ENCODE assay signal across 11 mouse cellular contexts in genomic region chr19:29254671-29255070, GRCm38 (mm10). TPM values are rescaled to one million over a fixed set of nuclear protein-coding genes. Genes with fewer than 3 reads are reported as not detected.
DNase-seq lines count a peak whose midpoint lies in the region; ATAC-seq and TF ChIP-seq lines count a peak whose summit lies in the region.
"Had no signal": no experiment of that assay in that cellular context is flagged by ENCODE, and none has a peak within 500 bp of the region (broad histone marks: within the 10 kb centered on the region; RNA-seq: fewer than 3 reads in every experiment).

No protein-coding gene starts in this region.

- TF ChIP-seq EP300 in liver, embryonic 14.5 days (IDR thresholded peaks at IDR 0.05; ENCODE audit: low read depth): no peak

- no peak for TF ChIP-seq CTCF in liver, embryonic 14.5 days (IDR thresholded peaks at IDR 0.05; ENCODE audit: low read depth)

- H3K4me1 ChIP-seq in neural tube, embryonic 11.5 days (ENCODE audit: control insufficient read depth, insufficient read depth, low read length): peaks cover 22% of the 10 kb centered on the region
- H3K4me1 ChIP-seq in forebrain, embryonic 14.5 days (ENCODE audit: control insufficient read depth, insufficient read depth, low read length): peaks cover 29% of the 10 kb centered on the region
- peaks cover 17 to 18% of the 10 kb centered on the region in 2 experiments for H3K4me1 ChIP-seq in liver, embryonic 14.5 days (replicated peaks; ENCODE audit: control insufficient read depth in 2 of 2, insufficient read depth in 2 of 2, low read length in 1 of 2)
- H3K4me1 ChIP-seq in neural tube, embryonic 15.5 days: peaks cover 33% of the 10 kb centered on the region

- no peak overlapping the region for H3K4me2 ChIP-seq in neural tube, embryonic 11.5 days (ENCODE audit: low read depth)
- peak overlapping the region; percentile 75 for H3K4me2 ChIP-seq in forebrain, embryonic 14.5 days (ENCODE audit: low read length)
- peak overlapping the region; percentile 94 for H3K4me2 ChIP-seq in liver, embryonic 14.5 days (ENCODE audit: low read depth)
- peak overlapping the region; percentile 82 for H3K4me2 ChIP-seq in neural tube, embryonic 15.5 days

- no peak overlapping the region for H3K27ac ChIP-seq in neural tube, embryonic 11.5 days (ENCODE audit: low read depth, low read length)
- 0 out of 2 replicates have a peak overlapping the region, but pooled peaks have one; percentile 15 for H3K27ac ChIP-seq in forebrain, embryonic 14.5 days (ENCODE audit: low read depth, low read length)
- no peak overlapping the region for H3K27ac ChIP-seq in liver, embryonic 14.5 days
- peak overlapping the region; percentile 52; the same call in 1 of the 2 replicates for H3K27ac ChIP-seq in neural tube, embryonic 15.5 days (replicated peaks)
- H3K27ac ChIP-seq: intestine, embryonic 15.5 days had no signal

- H3K36me3 ChIP-seq in neural tube, embryonic 11.5 days (ENCODE audit: control insufficient read depth, insufficient read depth, low read length): no peaks in the 10 kb centered on the region
- H3K36me3 ChIP-seq in forebrain, embryonic 14.5 days (ENCODE audit: control insufficient read depth, insufficient read depth, low read length): no peaks in the 10 kb centered on the region
- peaks cover 18% of the 10 kb centered on the region for H3K36me3 ChIP-seq in liver, embryonic 14.5 days (replicated peaks; ENCODE audit: control insufficient read depth, insufficient read depth, low read depth)
- no peaks in the 10 kb centered on the region for H3K36me3 ChIP-seq in neural tube, embryonic 15.5 days
- H3K36me3 ChIP-seq: intestine, embryonic 15.5 days had no signal

- H3K9ac ChIP-seq in neural tube, embryonic 11.5 days (ENCODE audit: low read length): no peak overlapping the region
- 0 out of 2 replicates have a peak overlapping the region, but pooled peaks have one; percentile 25 for H3K9ac ChIP-seq in forebrain, embryonic 14.5 days (ENCODE audit: low read length)
- no peak overlapping the region; the same call in 1 of the 2 replicates for H3K9ac ChIP-seq in liver, embryonic 14.5 days (replicated peaks)
- H3K9ac ChIP-seq in neural tube, embryonic 15.5 days (replicated peaks): no peak overlapping the region
- H3K9ac ChIP-seq: intestine, embryonic 15.5 days had no signal

- 34% methylated on average over 4 of the region's 4 CpGs for WGBS in neural tube, embryonic 11.5 days
- WGBS in forebrain, embryonic 14.5 days: 13% methylated on average over 4 of the region's 4 CpGs
- WGBS in liver, embryonic 14.5 days (ENCODE audit: insufficient replicate concordance): 74% methylated on average over 4 of the region's 4 CpGs
- WGBS in neural tube, embryonic 15.5 days: 6% methylated on average over 4 of the region's 4 CpGs

- no peaks in the 10 kb centered on the region for H3K27me3 ChIP-seq in neural tube, embryonic 11.5 days (ENCODE audit: control insufficient read depth, insufficient read depth, low read length)
- no peaks in the 10 kb centered on the region for H3K27me3 ChIP-seq in forebrain, embryonic 14.5 days (replicated peaks; ENCODE audit: control insufficient read depth, insufficient read depth, low read length)
- H3K27me3 ChIP-seq in liver, embryonic 14.5 days (ENCODE audit: control insufficient read depth, insufficient read depth, low read length): no peaks in the 10 kb centered on the region
- H3K27me3 ChIP-seq in neural tube, embryonic 15.5 days (replicated peaks): no peaks in the 10 kb centered on the region
- H3K27me3 ChIP-seq: intestine, embryonic 15.5 days had no signal

- peak; percentile 38 for DNase-seq in neural tube, embryonic 11.5 days (ENCODE audit: low spot score)
- no peak for DNase-seq in neural tube, embryonic 10.5 days (ENCODE audit: extremely low spot score, low spot score)
- peak; percentile 57 for DNase-seq in forebrain, embryonic 14.5 days (ENCODE audit: low spot score)
- DNase-seq in liver, embryonic 14.5 days (ENCODE audit: low read depth in 3 of 3, low spot score in 3 of 3): no peak
- DNase-seq in lung, postnatal 25 days (ENCODE audit: low spot score): no peak
- DNase-seq in frontal cortex, postnatal 36 days (ENCODE audit: low spot score in 2 of 2): no peak
- no peak for DNase-seq in left cerebral cortex, postnatal 4 days
- DNase-seq: gastrocnemius, postnatal 36 days; lung, embryonic 14.5 days had no signal

- intact Hi-C loops in left cerebral cortex, postnatal 4 days (cut with DNase I): loop anchor here (5.0 to 10.0 kb wide), 2 partner anchors 152 to 480 kb away; partner anchors contain the start of gene Rcl1

- ATAC-seq in neural tube, embryonic 11.5 days (ENCODE audit: insufficient read depth, low FRiP score, low TSS enrichment): no peak
- no peak for ATAC-seq in forebrain, embryonic 14.5 days
- no peak for ATAC-seq in liver, embryonic 14.5 days (ENCODE audit: insufficient read depth)
- ATAC-seq in neural tube, embryonic 15.5 days (ENCODE audit: low FRiP score): no peak
- ATAC-seq: intestine, embryonic 15.5 days had no signal

- no peaks in the 10 kb centered on the region for H3K9me3 ChIP-seq in neural tube, embryonic 11.5 days (ENCODE audit: control insufficient read depth, low read length)
- H3K9me3 ChIP-seq in forebrain, embryonic 14.5 days (replicated peaks; ENCODE audit: control insufficient read depth, low read length): no peaks in the 10 kb centered on the region
- no peaks in the 10 kb centered on the region for H3K9me3 ChIP-seq in liver, embryonic 14.5 days (ENCODE audit: control insufficient read depth, low read length)
- no peaks in the 10 kb centered on the region for H3K9me3 ChIP-seq in neural tube, embryonic 15.5 days (replicated peaks)
- H3K9me3 ChIP-seq: intestine, embryonic 15.5 days had no signal

- no peak overlapping the region for H3K4me3 ChIP-seq in neural tube, embryonic 11.5 days (ENCODE audit: low read depth, low read length)
- H3K4me3 ChIP-seq in forebrain, embryonic 14.5 days (ENCODE audit: low read depth, low read length): peak overlapping the region; percentile 87; the same call in 1 of the 2 replicates
- peak overlapping the region in 1 of 2 experiments; percentile 70; a peak in 2 of 4 replicates for H3K4me3 ChIP-seq in liver, embryonic 14.5 days (ENCODE audit: insufficient read depth in 1 of 2, low read depth in 2 of 2, low read length in 2 of 2)
- H3K4me3 ChIP-seq in neural tube, embryonic 15.5 days (replicated peaks): peak overlapping the region; percentile 76; the same call in 1 of the 2 replicates
- H3K4me3 ChIP-seq: intestine, embryonic 15.5 days had no signal

RNA-seq across cellular contexts. Expression of gene Jak2, which starts 3.0 kb away (rescaled TPM):
- 12.3 and 14.3 TPM in 2 replicates for polyA plus RNA-seq in neural tube, embryonic 11.5 days (2014; fragmentation: Nextera tagmentation; extraction: Ambion mirVana)
- polyA plus RNA-seq in forebrain, embryonic 14.5 days (2014; fragmentation: Nextera tagmentation; extraction: Ambion mirVana): 15.6 and 18.2 TPM in 2 replicates
- 8.6 and 13.9 TPM in 2 replicates for polyA plus RNA-seq in liver, embryonic 14.5 days (2012; rRNA removed)
- polyA plus RNA-seq in liver, embryonic 14.5 days (2014; fragmentation: Nextera tagmentation; extraction: Ambion mirVana): 16.0 and 19.4 TPM in 2 replicates
- polyA plus RNA-seq in neural tube, embryonic 15.5 days (2015; fragmentation: Nextera tagmentation; extraction: Ambion mirVana): 10.9 and 11.9 TPM in 2 replicates
- 10 to 100 TPM; 52.9 to 58.9 TPM for total RNA-seq in left cerebral cortex, postnatal 4 days (2021)

Comparison
In these comparisons a context has a peak if more than half of its experiments do, and no peak if none do; other contexts are left out.
1. DNase-seq: peak in neural tube, embryonic 11.5 days (single experiment) and forebrain, embryonic 14.5 days (single experiment); none in neural tube, embryonic 10.5 days (single experiment), liver, embryonic 14.5 days (0 of 3), lung, postnatal 25 days (single experiment), frontal cortex, postnatal 36 days (0 of 2) and left cerebral cortex, postnatal 4 days (single experiment).
2. H3K27ac ChIP-seq: peak in forebrain, embryonic 14.5 days (single experiment) and neural tube, embryonic 15.5 days (single experiment); none in neural tube, embryonic 11.5 days (single experiment) and liver, embryonic 14.5 days (single experiment).